Mouse (Mus musculus) inflammation-experienced regulatory T-cells, adult 16 weeks (primary cell): Measurements from ENCODE around the gene Olfr547. TPM values are rescaled to one million over a fixed set of nuclear protein-coding genes. Genes with fewer than 3 reads are reported as not detected.

Source experiments
- polyA plus RNA-seq: library from polyadenylated mRNA; unstranded; fragments of 100-300 nt; shearing (Covaris generic); gene quantifications from one replicate; pipeline ENCODE4 v1.2.1, GENCODE M21; 2017

Gene Olfr547
- not detected for polyA plus RNA-seq

DNA sequence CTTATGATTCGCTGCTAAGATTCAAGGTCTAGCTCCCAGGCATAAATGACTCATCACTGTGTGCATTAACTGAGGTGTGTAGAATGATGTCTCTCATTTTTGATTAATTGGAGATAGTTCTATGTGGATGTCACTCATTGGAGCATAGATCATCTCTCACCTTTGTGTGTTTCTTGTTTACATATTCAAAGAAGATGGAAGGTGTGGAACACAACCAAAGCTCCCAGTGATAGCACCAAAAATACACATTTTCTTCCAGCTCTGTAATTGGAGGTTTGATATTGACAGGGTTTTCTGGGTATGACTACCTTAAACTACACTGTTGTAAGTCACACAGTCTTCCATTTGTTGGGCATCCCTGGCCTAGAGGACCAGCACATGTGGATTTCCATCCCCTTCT, at the start of gene Olfr547:
Olfr547 (plus strand) TSS at position 301 of the 400 bp plus-strand sequence.

GRCm38 (mm10) chr7:102488161-102488560, 46.4 kb upstream of the Olfr547 start, which contains the start of gene Olfr544:
TSS of gene Olfr544 (minus strand) at chr7:102488313.

GRCm38 (mm10) chr7:102499473-102499872, 35.1 kb upstream of the Olfr547 start, which contains the start of gene Olfr545:
TSS of gene Olfr545 (minus strand) at chr7:102499573.

GRCm38 (mm10) chr7:102540596-102540995, 6.0 kb downstream of the Olfr547 start, which contains the start of gene Olfr548-ps1:
TSS of gene Olfr548-ps1 (plus strand) at chr7:102540896.

GRCm38 (mm10) chr7:102549570-102549969, 15.0 kb downstream of the Olfr547 start, which contains the start of gene Olfr549:
TSS of gene Olfr549 (plus strand) at chr7:102549870.

GRCm38 (mm10) chr7:102564999-102565997, 30.7 kb downstream of the Olfr547 start, which contains the start of gene Trim21:
TSS of gene Trim21 (minus strand) at chr7:102565486.

DNA sequence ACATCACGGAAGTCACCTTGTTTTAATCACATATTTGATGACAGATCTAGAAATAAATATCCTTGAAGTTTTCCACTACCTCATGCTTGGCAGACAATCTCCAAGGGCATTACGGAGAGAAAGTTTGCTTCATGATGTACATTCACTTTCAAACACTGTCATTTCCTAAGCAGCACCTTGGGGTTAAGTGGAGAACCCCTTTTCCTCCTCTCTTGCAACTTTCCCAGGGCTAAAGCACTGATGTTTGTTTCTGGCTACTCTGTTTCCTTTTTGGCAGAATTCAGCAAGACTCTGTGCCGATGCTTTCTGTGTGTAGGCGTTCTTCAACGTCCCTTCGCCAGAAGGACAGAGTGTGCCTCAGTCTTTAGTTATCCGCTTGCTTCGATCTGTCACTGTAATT, 36.6 kb downstream of the Olfr547 start, which contains the start of gene Olfr550:
Olfr550 (plus strand) TSS at position 301 of the 400 bp plus-strand sequence.

Other genes with a start within 250 kb of the Olfr547 start
- gene Rrm1, start 93.1 kb upstream of the Olfr547 start, polyA plus RNA-seq: 61.1 TPM
- not detected for gene Olfr543, start 53.1 kb upstream of the Olfr547 start, polyA plus RNA-seq
- gene Olfr544, start 46.4 kb upstream of the Olfr547 start, polyA plus RNA-seq: 0.09 TPM
- not detected for gene Olfr545, start 35.2 kb upstream of the Olfr547 start, polyA plus RNA-seq
- gene Olfr548-ps1, start 6.1 kb downstream of the Olfr547 start, polyA plus RNA-seq: not detected
- gene Olfr549, start 15.1 kb downstream of the Olfr547 start, polyA plus RNA-seq: not detected
- gene Trim21, start 30.7 kb downstream of the Olfr547 start, polyA plus RNA-seq: 132 TPM
- not detected for gene Olfr550, start 36.7 kb downstream of the Olfr547 start, polyA plus RNA-seq
- gene Olfr551, start 57.1 kb downstream of the Olfr547 start, polyA plus RNA-seq: not detected
- gene Olfr552, start 63.0 kb downstream of the Olfr547 start, polyA plus RNA-seq: not detected
- not detected for gene Olfr553, start 83.5 kb downstream of the Olfr547 start, polyA plus RNA-seq
- gene Olfr554, start 103.7 kb downstream of the Olfr547 start, polyA plus RNA-seq: not detected
- gene Olfr555, start 124.1 kb downstream of the Olfr547 start, polyA plus RNA-seq: not detected
- not detected for gene Olfr556, start 130.2 kb downstream of the Olfr547 start, polyA plus RNA-seq
- 22.3 TPM for gene Trim68, start 152.6 kb downstream of the Olfr547 start, polyA plus RNA-seq
- gene Olfr557, start 161.2 kb downstream of the Olfr547 start, polyA plus RNA-seq: not detected
- gene Olfr558, start 167.5 kb downstream of the Olfr547 start, polyA plus RNA-seq: not detected
- gene Olfr33, start 184.3 kb downstream of the Olfr547 start, polyA plus RNA-seq: not detected
- gene Olfr559, start 192.7 kb downstream of the Olfr547 start, polyA plus RNA-seq: not detected
- not detected for gene Olfr560, start 224.6 kb downstream of the Olfr547 start, polyA plus RNA-seq
- not detected for gene Olfr78, start 224.7 kb downstream of the Olfr547 start, polyA plus RNA-seq
- gene Olfr561, start 236.5 kb downstream of the Olfr547 start, polyA plus RNA-seq: not detected